Mouse (Mus musculus): ENCODE measurements around the gene Gm5431. TPM values are rescaled to one million over a fixed set of nuclear protein-coding genes. Genes with fewer than 3 reads are reported as not detected.
A peak's percentile ranks its signal among the peaks of the same experiment; 100 is the strongest.
"Not testable (repeated sequence)": the region's sequence is repeated elsewhere in the genome, so short reads cannot be mapped to it uniquely, and the experiment has no call there.

Gene Gm5431
- 1 to 10 TPM in 1 of 4 experiments, under 1 TPM in 2, not detected in 1; 0.20 to 1.0 (median 0.29) TPM for total RNA-seq (2022)

DNA sequence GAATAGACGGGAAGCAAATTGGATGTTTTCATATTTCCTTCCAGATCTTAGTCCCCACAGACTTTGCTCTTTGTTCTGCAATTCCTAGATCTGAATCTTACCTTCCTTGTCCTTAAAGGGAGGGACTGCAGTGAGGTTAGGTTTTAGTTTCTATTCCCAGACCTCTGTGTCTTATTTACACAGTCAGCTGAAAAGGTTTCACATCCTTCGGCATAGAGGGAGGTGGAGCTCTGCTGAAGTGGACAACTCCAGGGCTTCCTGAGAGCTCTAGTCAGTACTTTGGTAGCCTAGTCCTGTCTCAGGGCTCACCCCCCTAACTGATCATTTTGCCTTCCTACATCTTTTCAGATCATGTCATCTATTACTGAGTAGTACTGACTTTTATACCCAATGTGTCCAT is at the start of gene Gm5431:
Gm5431 (minus strand) TSS at position 194 of the 400 bp plus-strand sequence.
- DNase-seq (ENCODE audit: low spot score in 2 of 2) = no peak

DNA sequence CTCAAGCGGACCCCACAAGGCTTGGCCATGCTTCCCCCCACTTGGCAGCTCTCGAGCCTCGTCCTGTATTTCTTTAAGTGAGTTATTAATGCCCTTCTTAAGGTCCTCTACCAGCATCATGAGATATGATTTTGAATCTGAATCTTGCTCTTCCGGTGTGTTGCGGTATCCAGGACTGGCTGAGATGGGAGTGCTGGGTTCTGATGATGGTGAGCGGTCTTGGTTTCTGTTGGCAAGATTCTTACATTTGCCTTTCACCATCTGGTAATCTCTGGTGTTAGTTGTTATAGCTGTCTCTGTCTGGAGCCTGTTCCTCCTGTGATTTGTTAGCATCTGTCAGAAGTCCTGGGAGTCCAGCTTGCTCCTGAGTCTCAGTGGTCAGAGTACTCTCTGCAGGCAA is 44.1 kb upstream of the Gm5431 start, which contains the start of gene Psme2b:
Psme2b (minus strand) TSS at position 101 of the 400 bp plus-strand sequence.
- not testable (repeated sequence) for DNase-seq (ENCODE audit: low spot score in 2 of 2)

DNA sequence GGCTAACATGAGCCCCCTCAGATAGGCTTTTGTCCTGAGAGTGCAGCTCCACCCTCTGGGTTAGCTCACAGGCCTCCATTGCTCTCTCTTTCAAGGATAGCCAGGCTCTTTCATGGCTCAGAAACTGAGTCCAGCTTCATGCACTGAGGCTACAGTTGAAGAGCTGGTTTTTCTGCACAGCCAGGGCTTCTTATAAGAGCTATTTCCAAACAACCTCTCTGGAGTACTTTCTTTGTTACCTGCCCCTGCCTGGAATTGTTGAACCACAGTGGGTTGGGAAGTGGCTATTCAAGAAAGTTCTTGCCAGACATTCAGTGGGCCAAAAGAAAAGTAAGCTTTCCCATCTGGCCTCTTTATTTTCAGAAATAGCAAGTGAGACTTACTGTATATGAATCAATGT is 37.3 kb upstream of the Gm5431 start:
- not testable (repeated sequence) for DNase-seq (ENCODE audit: low spot score in 2 of 2)

DNA sequence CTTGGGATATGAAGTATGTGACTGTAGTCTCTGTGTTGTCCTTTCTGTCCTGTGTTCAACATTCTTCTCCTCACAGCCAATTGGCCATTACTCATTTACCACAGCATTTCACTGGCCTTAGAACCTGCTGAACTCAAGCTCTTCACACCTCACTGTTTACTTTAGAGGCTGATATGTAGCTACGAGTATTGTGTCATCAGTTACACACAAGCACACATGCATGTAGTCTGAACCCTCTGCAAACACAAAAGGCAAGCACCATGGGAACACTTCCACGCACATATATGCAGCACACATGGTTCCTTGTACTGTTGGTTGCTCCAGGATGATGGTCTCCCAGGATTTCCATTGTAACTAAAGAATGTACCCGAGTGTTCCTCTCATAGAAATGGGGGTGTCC is 33.3 kb upstream of the Gm5431 start:
- DNase-seq (ENCODE audit: low spot score in 2 of 2) = not testable (repeated sequence)

DNA sequence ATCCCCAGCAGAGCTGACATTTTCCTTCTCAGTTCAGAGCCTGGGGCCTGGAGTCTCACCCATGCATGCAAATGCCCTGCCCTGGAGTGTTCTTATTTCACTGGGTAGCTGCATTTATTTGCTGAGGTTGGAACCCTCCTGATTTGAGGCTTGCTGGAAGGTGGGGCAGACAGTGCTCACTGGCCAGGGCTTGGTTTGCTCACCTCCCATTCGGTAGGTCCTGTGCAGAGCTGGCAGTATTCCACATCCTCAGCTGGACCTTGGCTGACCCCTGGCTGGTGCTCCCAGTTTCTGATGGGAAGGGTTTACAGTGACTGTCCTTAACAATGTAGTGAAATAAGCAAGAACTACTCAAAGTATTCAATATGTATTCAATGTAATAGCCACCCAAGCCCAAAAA is 31.9 kb upstream of the Gm5431 start:
- DNase-seq (ENCODE audit: low spot score in 2 of 2) = not testable (repeated sequence)

DNA sequence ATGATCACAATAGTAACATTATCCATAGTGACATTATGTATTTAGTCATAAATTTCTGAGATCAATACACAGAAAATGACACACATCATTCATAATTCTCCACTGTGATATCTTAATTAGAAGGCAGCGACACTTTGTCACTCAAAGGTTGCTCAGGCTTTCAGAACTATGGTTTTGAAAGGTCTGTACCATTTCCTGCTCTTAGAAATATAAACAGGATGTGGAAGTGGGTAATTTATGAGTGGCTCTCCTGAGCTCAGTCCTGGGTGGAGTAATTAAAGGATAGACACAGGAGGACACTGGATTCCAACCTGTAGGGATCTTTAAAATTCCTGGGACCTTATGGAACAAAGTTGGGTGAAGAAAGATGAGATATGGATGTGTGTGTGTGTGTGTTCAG is 31.4 kb upstream of the Gm5431 start:
- not testable (repeated sequence) for DNase-seq (ENCODE audit: low spot score in 2 of 2)

DNA sequence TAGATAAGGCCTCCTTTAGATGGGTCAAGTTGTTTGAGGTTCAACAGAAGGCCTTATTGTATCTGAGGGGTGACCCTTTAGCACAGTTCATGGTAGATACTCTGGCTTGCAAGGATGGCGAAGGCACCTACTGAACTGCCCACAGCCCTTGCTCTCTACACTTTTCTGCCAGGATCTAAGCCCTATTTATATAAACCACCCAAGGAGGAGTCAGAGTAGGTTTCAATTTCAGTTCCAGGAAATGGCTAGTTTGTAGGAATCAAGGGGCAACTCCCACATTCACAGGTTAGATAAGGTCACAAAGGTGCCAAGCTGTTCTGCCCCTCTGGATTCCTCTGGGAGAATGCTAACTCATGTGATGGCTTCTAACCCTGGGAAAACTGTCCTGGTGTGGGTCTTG is 26.1 kb upstream of the Gm5431 start:
- not testable (repeated sequence) for DNase-seq (ENCODE audit: low spot score in 2 of 2)

DNA sequence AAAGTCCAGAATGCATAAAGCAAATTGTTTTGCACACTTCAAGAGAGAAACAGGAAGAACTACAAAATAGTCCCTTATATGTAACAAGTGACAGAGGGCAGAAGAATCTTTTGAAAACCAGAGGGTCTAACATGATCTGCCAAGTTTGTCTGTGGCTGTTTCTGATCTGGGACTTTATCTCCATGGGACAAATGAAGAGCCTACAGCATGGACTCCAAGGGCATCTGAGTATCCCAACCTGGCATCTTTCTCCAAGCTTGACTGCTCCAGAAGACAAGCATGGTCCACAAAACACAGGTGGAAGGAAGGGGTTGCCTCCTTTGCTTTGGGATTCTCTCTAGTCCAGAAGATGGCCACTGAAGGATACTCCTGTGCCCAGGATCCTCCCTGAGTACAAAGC is 24.4 kb upstream of the Gm5431 start:
- not testable (repeated sequence) for DNase-seq (ENCODE audit: low spot score in 2 of 2)

DNA sequence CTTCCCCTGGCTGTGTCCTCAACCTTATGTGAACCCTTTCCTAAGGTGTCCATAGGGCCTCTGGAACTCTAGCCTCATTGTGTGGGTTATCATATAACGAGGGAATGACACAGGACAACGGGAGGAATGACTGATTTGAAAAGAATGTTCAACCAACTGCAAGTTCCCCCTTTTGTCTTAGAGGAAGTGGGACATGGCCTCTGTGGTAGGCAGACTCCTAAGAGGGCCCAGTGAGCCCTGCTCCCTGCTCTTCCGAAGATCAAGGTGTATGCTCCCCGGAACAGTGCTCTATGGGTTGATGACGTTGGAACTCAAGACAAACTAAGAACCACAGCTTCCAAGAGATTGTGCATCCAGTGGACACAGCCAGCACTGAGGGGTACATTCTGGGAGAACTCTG is 21.8 kb upstream of the Gm5431 start:
- not testable (repeated sequence) for DNase-seq (ENCODE audit: low spot score in 2 of 2)

DNA sequence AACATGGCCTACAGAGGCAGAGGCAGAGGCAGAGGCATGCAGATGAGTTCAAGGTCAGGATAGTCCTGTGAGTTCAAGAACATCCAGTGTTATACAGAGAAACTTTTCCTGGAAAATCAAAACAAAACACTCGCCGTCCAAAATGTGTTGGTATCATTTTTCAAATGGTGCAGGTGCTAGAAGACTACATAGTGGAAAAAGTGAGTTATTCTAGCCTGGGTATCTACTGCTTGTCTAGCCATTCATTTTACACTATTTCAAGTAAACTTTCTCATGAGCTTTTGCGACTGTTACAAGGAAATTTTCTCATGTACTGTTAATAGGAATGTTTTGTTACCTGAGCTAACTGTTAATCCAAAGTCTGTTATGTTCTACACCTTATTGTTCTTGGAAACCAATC is 16.4 kb upstream of the Gm5431 start:
- no peak for DNase-seq (ENCODE audit: low spot score in 2 of 2)

DNA sequence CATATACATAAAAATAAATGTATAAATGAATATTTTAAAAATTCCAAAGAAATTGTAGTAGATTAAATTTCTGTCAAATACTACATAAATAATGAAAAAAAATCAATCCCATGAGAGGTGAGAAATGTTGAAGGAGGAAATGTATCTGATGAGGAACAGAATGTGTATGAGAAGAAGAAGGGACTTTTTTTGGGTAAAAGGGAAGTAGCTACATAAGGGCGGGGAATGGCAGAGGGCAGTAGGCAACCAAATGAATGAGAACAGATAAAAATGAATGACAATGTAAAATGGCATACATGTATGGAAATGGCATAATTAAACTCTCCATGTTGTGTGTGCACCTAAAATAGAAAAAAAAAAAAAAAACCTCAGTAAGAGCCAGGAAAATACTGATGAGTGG is 11.6 kb upstream of the Gm5431 start:
- no peak for DNase-seq (ENCODE audit: low spot score in 2 of 2)

DNA sequence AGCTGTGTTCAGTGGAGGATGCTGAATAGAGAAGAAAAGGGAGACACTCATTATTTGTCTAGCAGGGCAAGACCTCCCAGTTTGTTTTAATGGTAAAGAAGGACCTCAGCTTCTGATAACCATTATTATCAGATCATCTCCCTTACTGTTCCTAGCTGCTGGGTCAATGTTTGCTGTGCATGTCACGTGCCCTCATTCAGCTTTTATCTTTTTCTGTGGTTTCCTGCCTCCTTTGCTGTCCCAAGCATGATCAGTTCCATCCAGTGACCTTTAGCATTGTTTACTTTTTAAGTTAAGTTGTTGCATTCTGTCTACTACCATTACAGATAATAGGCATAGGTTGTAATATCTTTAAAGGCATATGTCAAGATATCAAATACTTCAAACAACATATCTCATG is 6.4 kb upstream of the Gm5431 start:
- DNase-seq (ENCODE audit: low spot score in 2 of 2) = no peak

DNA sequence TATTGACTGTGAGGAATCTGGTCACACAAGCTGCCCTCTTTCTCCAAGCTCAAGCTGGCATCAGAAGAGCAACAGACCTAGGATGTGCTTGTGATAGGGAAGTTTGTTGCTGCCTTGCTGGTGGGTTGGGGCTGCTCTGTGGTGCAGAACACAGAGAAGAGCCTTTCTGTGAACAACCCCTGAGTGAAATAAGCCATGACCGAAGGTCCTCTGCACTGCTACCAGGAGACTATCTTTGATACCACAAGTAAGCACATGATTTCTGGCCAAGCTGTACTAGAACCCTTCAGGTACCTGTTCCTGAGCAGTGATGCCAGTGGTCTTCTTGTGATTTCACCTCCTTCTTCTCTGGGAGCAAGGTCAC is 465 bp downstream of the Gm5431 start:
- DNase-seq (ENCODE audit: low spot score in 2 of 2) = not testable (repeated sequence)

DNA sequence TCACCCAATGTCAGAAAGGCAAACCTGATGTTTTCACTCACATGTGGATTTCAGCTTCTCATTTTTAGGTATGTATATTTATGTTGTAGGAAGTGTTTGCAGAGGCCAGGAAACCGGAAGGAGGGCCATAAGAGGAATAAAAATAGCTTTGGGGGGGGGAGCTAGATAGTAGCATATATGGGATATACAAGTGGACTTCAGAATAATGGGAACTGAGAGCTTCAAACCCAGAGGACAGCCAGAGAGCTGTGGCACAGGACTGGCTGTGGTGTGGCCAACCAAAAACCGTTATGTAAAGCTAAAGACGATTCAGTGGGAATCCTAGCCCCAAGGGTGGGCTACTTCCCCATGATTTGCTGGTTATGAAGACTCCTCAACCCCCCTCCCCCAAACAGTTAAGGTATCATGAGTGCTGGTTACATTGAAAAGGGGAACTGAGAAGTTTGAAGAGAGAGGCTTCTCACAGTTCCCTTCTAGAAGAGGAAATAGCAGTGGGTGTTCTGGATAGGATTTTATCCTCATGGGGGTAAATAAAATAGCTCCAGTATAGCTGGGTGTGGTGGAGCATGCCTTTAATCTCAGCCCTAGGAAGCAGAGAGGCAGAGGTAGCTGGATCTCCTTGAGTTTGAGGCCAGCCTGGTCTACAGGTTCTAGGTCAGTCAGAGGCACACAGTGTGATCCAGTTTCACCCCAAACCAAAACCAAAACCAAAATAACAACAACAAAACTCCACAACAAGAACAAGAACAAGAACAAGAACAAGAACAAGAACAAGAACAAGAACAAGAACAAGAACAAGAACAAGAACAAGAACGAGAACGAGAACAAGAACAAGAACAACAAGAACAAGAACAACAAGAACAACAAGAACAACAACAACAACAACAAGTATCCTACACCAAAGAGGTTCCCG is 1.1 kb downstream of the Gm5431 start:
- DNase-seq (ENCODE audit: low spot score in 2 of 2) = not testable (repeated sequence)

DNA sequence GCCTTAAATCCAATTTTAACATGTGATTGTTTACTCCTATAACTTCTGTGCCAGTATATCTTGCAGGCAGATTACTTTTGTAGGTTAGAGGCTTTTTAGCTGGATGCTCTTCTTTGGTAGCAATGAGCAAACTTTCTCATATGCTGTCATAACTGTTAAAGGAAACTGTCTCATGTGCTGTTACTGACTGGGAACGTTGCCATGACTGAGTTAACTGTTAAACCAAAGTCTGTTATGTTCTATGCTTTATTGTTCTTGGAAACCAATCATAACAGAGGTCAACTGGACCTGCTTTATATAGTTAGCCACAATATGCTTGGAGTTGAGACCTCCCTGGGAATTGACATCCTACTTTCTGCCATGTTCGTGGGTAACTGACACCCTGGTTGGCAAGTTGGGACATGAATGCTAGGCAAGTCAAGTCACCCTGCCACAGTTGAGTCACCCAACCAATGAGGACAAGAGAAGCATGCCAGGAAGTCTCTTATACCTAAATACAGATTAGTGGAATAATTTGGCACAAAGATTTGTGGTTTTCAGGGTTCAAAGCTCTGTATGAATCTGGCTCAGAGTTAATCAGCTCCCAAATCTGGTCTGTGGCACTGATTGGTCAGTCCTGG is 3.1 kb downstream of the Gm5431 start:
- DNase-seq (ENCODE audit: low spot score in 2 of 2) = no peak

DNA sequence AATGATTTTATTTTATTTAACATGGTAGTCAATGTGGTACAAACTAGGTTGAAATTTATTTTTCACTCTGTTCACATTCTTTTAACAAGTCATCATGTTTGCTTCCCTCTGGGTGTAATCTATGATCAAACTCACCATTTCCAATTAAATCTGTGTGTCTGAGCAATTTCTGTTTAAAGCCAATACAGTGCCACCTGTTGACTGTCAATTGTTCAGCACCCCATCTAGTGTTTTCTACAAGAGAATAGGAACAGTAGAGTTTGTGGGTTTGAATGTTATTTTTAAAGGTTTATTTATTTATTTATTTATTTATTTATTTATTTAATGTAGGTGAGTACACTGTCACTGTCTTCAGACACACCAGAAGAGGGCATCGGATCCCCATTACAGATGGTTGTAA is 25.3 kb downstream of the Gm5431 start:
- no peak for DNase-seq (ENCODE audit: low spot score in 2 of 2)

DNA sequence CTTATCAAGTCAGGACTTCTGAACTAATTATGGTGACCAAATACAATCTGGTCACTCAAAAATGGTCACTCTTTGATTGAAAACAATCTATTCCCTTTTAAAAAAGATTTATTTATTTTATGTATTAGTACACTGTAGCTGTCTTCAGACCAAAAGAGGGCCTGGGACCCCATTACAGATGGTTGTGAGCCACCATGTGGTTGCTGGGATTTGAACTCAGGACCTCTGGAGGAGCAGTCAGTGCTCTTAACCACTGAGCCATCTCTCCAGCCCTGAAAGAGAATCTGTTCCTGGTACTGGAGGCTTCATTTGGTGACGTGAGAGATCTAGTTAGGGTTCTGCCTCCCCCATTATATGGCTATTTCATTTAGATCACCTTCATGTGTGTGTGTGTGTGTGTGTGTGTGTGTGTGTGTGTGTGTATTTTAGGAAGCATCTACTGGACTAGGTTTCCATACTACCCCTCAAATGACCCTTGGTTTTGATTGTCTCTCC is 26.6 kb downstream of the Gm5431 start:
- not testable (repeated sequence) for DNase-seq (ENCODE audit: low spot score in 2 of 2)

DNA sequence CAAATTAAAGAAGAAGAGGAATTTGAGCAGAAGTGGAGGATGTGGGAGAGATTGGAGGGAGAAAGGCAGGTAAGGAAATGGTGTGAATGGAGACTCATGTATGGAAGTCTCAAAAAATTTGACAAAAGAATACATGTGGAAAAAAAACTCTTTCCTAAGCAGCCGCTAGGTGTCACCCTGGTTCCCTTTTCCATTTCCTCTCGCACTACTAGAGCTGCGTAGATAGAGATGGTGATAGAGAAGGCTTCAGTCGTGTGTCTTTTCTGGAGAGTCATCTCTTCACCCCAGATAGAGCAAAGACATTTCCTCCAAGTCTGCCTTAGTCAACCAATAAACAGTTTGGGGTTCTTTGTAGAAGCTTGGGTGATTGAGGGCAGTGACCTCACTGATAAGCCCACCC is 27.5 kb downstream of the Gm5431 start:
- peak in 1 of 2 experiments; percentile 50 for DNase-seq (ENCODE audit: low spot score in 2 of 2)

DNA sequence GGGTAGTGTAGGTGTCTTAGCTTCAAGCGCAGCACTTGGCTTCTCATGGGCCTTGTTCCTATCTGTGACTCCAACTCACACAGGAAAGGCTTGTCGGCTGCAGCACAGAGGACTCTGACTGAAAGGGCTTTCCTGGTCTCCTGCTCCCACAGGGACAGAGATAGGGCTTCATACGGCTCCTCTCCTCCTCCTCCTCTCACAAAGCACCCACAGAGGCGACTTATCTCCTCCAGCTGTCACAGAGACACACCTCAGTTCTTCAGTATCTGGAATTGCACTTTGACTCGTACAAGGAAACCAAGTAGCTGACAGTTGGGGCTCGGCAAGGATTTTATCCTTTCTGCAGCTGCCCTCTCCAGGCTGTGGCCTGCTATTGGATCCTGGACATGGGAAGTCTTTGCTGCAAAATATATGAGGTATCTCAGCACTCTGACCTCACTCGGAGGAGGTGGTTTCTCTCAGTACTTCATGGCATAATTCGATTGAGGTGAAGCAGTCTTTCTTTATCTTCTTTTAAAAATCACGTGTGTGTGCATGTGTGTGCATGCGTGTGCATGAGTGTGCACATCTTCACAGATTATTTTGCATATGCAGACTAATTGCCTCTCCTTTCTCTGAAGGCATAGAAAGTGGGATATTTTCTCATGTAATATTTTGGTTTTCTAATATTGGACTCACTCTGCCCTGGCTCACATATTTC is 28.3 kb downstream of the Gm5431 start:
- DNase-seq (ENCODE audit: low spot score in 2 of 2) = no peak

DNA sequence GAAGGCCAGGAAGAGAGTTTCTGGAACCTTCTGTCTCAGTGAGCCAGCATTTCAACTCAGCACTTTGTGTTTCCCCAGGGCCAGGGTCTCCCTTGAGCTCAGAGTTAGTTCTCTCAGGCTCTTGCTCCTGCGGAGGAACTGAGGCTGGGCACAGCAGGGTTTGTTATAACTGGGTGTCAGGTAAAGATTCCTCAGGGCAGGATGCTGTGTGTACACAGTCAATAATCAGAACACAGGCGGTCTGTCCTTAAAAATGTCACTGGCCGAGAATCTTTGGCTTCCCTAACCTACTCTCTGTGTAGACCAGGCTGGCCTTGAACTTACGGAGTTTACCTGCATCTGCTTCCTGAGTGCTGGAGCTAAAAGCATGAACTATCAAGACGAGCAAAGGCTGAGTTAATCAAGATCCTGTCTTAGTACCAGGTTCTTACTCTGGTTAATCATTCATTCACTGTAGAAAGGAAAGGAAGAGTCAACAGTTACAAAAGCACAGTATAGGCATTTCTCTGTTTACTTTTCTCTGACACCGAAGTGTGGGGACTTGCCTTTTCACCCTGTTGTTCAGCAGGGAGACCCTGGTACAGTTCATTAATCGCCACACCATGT is 29.2 kb downstream of the Gm5431 start:
- no peak for DNase-seq (ENCODE audit: low spot score in 2 of 2)

DNA sequence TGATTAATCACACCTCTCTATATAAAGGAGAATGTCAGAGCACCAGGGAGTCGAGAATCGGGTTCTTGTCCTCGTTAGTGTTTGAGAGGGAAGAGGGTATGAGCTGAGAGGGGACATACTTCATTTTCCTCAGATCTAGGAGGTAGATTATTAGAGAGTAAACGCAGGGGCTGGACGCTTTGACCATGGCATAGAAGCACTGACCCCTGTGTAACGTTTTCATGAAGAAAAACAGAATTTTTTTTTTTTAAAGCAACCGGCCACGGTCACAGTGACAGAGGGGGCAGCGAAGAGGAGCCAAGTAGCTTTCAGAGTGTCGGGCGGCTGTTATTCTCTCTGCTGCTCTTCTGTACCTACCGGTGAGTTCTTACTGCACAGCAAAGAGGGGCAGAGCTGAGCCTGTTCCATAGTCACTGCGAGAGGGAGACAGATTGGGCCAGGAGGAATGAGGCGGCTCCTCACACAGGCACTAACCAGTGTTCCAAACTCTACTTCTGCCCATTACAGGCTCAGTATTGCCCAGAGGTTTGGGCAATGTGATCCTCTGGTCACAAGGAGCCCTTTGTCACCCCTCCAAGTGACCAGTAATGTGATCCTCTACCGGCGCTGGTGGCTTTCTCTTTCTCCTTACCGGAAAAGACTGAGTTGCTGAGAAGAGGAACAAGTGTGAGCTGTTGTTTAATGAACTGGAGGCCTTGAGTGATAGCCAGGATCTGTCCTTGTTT is 30.0 kb downstream of the Gm5431 start:
- DNase-seq (ENCODE audit: low spot score in 2 of 2) = peak; percentile 33 to 39
